Mouse (Mus musculus) forebrain, embryonic 11.5 days (tissue): ENCODE measurements at regions not wholly inside any gene's neighbourhood (a gene's known extent, or its start where the extent isn't known, plus 50 kb on each side); places are given as distances from the start of the nearest gene placed in this dataset.

Source experiments
- ATAC-seq: fragments of 200-750 bp; cut with Nextera tagmentation; replicated peaks from 2 replicates; pipeline ENCODE4 v1.8.0; 2017; ENCODE audit warnings: moderate TSS enrichment; ENCODE audit not compliant: low FRiP score
- DNase-seq: peaks from one replicate; pipeline ENCODE4 v3.0.0-alpha.2; 2017; ENCODE audit warnings: low spot score
- H3K27ac ChIP-seq: fragments of 300-500 bp; sonication (generic); 2 replicates; pipeline ENCODE4 v1.5.1; 2014; ENCODE audit warnings: low read depth, low read length
- H3K27me3 ChIP-seq: fragments of 300-500 bp; sonication (generic); 2 replicates; pipeline ENCODE4 v1.6.1; 2014; ENCODE audit warnings: mild to moderate bottlenecking, low read length, mixed read lengths; ENCODE audit not compliant: control insufficient read depth, insufficient read depth
- H3K36me3 ChIP-seq: fragments of 300-500 bp; sonication (generic); 2 replicates; pipeline ENCODE4 v1.6.1; 2014; ENCODE audit warnings: mild to moderate bottlenecking, low read length, moderate library complexity, mixed read lengths; ENCODE audit not compliant: control insufficient read depth, insufficient read depth
- H3K4me1 ChIP-seq: fragments of 300-500 bp; sonication (generic); replicated peaks from 2 replicates; pipeline ENCODE4 v1.6.1; 2014; ENCODE audit warnings: low read length, mixed read lengths; ENCODE audit not compliant: control insufficient read depth, insufficient read depth
- H3K4me2 ChIP-seq: fragments of 300-500 bp; sonication (generic); 2 replicates; pipeline ENCODE4 v1.6.1; 2014; ENCODE audit warnings: low read depth, mild to moderate bottlenecking, low read length, moderate library complexity, mixed read lengths; ENCODE audit not compliant: severe bottlenecking
- H3K4me3 ChIP-seq: fragments of 300-500 bp; sonication (generic); 2 replicates; pipeline ENCODE4 v1.5.1; 2014; ENCODE audit warnings: low read depth, low read length
- H3K9ac ChIP-seq: fragments of 300-500 bp; sonication (generic); 2 replicates; pipeline ENCODE4 v1.6.1; 2014; ENCODE audit warnings: low read length
- H3K9me3 ChIP-seq: fragments of 300-500 bp; sonication (generic); 2 replicates; pipeline ENCODE4 v1.6.1; 2016; ENCODE audit warnings: low read length, mixed read lengths; ENCODE audit not compliant: control insufficient read depth
- WGBS: fragments of 180-500 bp; shearing (Covaris S2); extraction: QIAGEN DNeasy Blood & Tissue Kit; methylation state at CpG from one replicate; pipeline ENCODE4 v1.1.7; 2014; 5-methylcytosine and 5-hydroxymethylcytosine counted together

- Histone ChIP-seq H3K27ac (no peak overlapping the region), H3K36me3 (no peaks in the 10 kb centered on the region), H3K9me3 (no peaks in the 10 kb centered on the region), H3K9ac (no peak overlapping the region), H3K4me2 (no peak overlapping the region), H3K4me1 (no peaks in the 10 kb centered on the region), H3K4me3 (no peak overlapping the region), H3K27me3 (no peaks in the 10 kb centered on the region)
- ATAC-seq (no peak), DNase-seq (no peak)
- 92% methylated on average over 5 of the region's 5 CpGs for WGBS
These were observed 102.1 kb upstream of the Cpm start for GRCm38 (mm10) chr10:117527243-117527642.

DNA sequence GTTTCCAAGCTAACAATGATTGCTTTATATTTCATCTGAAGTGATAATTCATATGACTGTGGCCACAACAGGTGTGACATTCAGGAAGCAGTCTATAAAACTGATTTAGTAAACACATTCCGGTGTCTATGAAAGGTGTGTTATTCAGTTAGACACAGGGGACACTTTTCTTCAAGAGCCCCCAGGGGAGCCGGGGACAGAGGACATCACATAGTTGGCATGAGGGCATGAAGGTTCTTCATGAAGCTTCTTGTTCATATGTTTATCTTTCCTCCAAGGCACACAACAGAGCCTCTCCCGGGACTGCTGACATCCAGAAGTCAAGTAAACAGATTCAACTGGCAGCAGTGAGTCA is 102.5 kb upstream of the Cpm start:
- 88% methylated on average over 3 of the region's 3 CpGs for WGBS

GRCm38 (mm10) chr10:117526008-117526833 is 103.1 kb upstream of the Cpm start:
- Histone ChIP-seq H3K4me1 (no peaks in the 10 kb centered on the region), H3K36me3 (no peaks in the 10 kb centered on the region), H3K9ac (no peak overlapping the region), H3K4me2 (no peak overlapping the region), H3K27ac (no peak overlapping the region), H3K4me3 (no peak overlapping the region), H3K9me3 (no peaks in the 10 kb centered on the region), H3K27me3 (no peaks in the 10 kb centered on the region)
- whole genome bisulfite sequencing: 88% methylated on average over 16 of the region's 16 CpGs
- no peak for DNase-seq
- ATAC-seq: no peak

More for the DNA sequence above, 102.5 kb upstream of the Cpm start:
- no peak for ATAC-seq
- Histone ChIP-seq H3K36me3 (no peaks in the 10 kb centered on the region), H3K27ac (no peak overlapping the region), H3K27me3 (no peaks in the 10 kb centered on the region), H3K9me3 (no peaks in the 10 kb centered on the region), H3K4me2 (no peak overlapping the region), H3K4me3 (no peak overlapping the region), H3K4me1 (no peaks in the 10 kb centered on the region), H3K9ac (no peak overlapping the region)
- DNase-seq: no peak

GRCm38 (mm10) chr10:117525608-117526007 is 103.7 kb upstream of the Cpm start:
- H3K9ac ChIP-seq: no peak overlapping the region
- no peak overlapping the region for H3K4me3 ChIP-seq
- H3K4me1 ChIP-seq: no peaks in the 10 kb centered on the region
- WGBS: 61% methylated on average over 3 of the region's 3 CpGs
- H3K4me2 ChIP-seq: no peak overlapping the region
- no peaks in the 10 kb centered on the region for H3K36me3 ChIP-seq
- DNase-seq (no peak), ATAC-seq (no peak)
- H3K9me3 ChIP-seq: no peaks in the 10 kb centered on the region
- H3K27ac ChIP-seq: no peak overlapping the region
- no peaks in the 10 kb centered on the region for H3K27me3 ChIP-seq

- DNase-seq (no peak), ATAC-seq (no peak)
- Histone ChIP-seq H3K4me2 (no peak overlapping the region), H3K36me3 (no peaks in the 10 kb centered on the region), H3K27me3 (no peaks in the 10 kb centered on the region), H3K9ac (no peak overlapping the region), H3K9me3 (no peaks in the 10 kb centered on the region), H3K27ac (no peak overlapping the region), H3K4me3 (no peak overlapping the region), H3K4me1 (no peaks in the 10 kb centered on the region)
- 90% methylated on average over 8 of the region's 8 CpGs for WGBS
These were observed 104.3 kb upstream of the Cpm start for GRCm38 (mm10) chr10:117524926-117525565.

DNA sequence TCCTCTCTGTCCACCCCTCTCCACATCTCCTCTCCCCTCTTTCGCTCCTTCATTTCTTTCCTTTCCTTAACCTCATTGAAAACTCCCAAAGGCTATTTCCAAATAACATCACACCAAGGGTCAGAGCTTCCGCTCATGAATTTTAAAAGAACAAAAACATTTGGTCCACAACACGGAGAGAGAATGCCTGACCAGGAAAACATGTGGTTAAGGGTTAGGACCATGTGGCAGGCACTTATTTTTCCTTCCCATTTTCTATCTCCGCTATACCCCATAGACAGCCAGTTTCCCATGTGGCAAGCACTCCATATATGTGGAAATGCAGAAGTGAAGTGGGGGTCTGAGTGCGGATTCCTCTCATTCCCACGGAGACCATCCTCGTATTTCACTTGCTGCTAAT is 105.2 kb upstream of the Cpm start:
- no peaks in the 10 kb centered on the region for H3K4me1 ChIP-seq
- H3K27ac ChIP-seq: no peak overlapping the region
- no peak overlapping the region for H3K9ac ChIP-seq
- no peaks in the 10 kb centered on the region for H3K9me3 ChIP-seq
- no peaks in the 10 kb centered on the region for H3K27me3 ChIP-seq
- ATAC-seq: no peak
- no peak overlapping the region for H3K4me3 ChIP-seq
- no peaks in the 10 kb centered on the region for H3K36me3 ChIP-seq
- H3K4me2 ChIP-seq: no peak overlapping the region
- no peak for DNase-seq
- WGBS: 84% methylated on average over 7 of the region's 7 CpGs

GRCm38 (mm10) chr10:117522906-117523829 is 106.1 kb upstream of the Cpm start:
- Histone ChIP-seq H3K4me3 (no peak overlapping the region), H3K27ac (no peak overlapping the region), H3K9me3 (no peaks in the 10 kb centered on the region), H3K27me3 (no peaks in the 10 kb centered on the region), H3K4me2 (no peak overlapping the region), H3K9ac (no peak overlapping the region), H3K36me3 (no peaks in the 10 kb centered on the region), H3K4me1 (no peaks in the 10 kb centered on the region)
- ATAC-seq (no peak), DNase-seq (no peak)
- 86% methylated on average over 10 of the region's 10 CpGs for WGBS

GRCm38 (mm10) chr10:117522373-117522772 is 106.9 kb upstream of the Cpm start:
- H3K36me3 ChIP-seq: no peaks in the 10 kb centered on the region
- DNase-seq: no peak
- H3K4me2 ChIP-seq: no peak overlapping the region
- no peak overlapping the region for H3K27ac ChIP-seq
- H3K9ac ChIP-seq: no peak overlapping the region
- no peaks in the 10 kb centered on the region for H3K4me1 ChIP-seq
- ATAC-seq: no peak
- no peaks in the 10 kb centered on the region for H3K27me3 ChIP-seq
- no peak overlapping the region for H3K4me3 ChIP-seq
- WGBS: 93% methylated on average over 2 of the region's 3 CpGs
- no peaks in the 10 kb centered on the region for H3K9me3 ChIP-seq
